Mouse (Mus musculus) CH12.LX (cell line): ENCODE measurements around the gene Nol3. TPM values are rescaled to one million over a fixed set of nuclear protein-coding genes. Genes with fewer than 3 reads are reported as not detected.

Source experiments
- DNase-seq: peaks from one replicate; pipeline ENCODE4 v3.0.0-alpha.2; 2013; ENCODE audit errors: extremely low read depth
- H3K27ac ChIP-seq: 2 replicates; pipeline ENCODE4 v1.5.1; 2012; ENCODE audit warnings: low read depth, mild to moderate bottlenecking, control low read depth, moderate library complexity; ENCODE audit not compliant: insufficient read depth
- H3K27me3 ChIP-seq: replicated peaks from 2 replicates; pipeline ENCODE3; 2012; ENCODE audit warnings: inconsistent platforms
- H3K36me3 ChIP-seq, 2 experiments: replicated peaks in 1 of 2; 2 replicates each; pipeline versions ENCODE3 to v1.6.1; 2012; ENCODE audit warnings: inconsistent platforms in 1 of 2, low read length in 1 of 2, mild to moderate bottlenecking in 1 of 2, mixed read lengths in 1 of 2, moderate library complexity in 1 of 2; ENCODE audit not compliant: control insufficient read depth in 1 of 2, insufficient read depth in 1 of 2
- H3K4me1 ChIP-seq, 2 experiments: 2 replicates each; pipeline ENCODE4 v1.6.1; 2012; ENCODE audit warnings: inconsistent platforms in 1 of 2, moderate library complexity in 1 of 2; ENCODE audit not compliant: insufficient read depth in 2 of 2, control insufficient read depth in 1 of 2
- H3K4me2 ChIP-seq: 2 replicates; pipeline ENCODE4 v1.6.1; 2012; ENCODE audit warnings: low read depth, mild to moderate bottlenecking, control low read depth; ENCODE audit not compliant: poor library complexity, insufficient read depth, severe bottlenecking
- H3K4me3 ChIP-seq, 3 experiments: fragments of 150-350 bp in 1 of 3; sonication (generic) in 1 of 3; replicated peaks in 1 of 3; 2 replicates each; pipeline versions ENCODE3 to v1.5.1; 2011 to 2012; ENCODE audit warnings: low read depth in 2 of 3, low read length in 2 of 3, mild to moderate bottlenecking in 2 of 3, moderate library complexity in 2 of 3, control low read depth in 1 of 3, improper control_type of control experiment in 1 of 3, inconsistent platforms in 1 of 3, mixed read lengths in 1 of 3; ENCODE audit not compliant: poor library complexity in 1 of 3
- H3K79me2 ChIP-seq: replicated peaks from 2 replicates; pipeline ENCODE4 v1.6.1; 2012; ENCODE audit warnings: mild to moderate bottlenecking, moderate library complexity; ENCODE audit not compliant: control insufficient read depth, poor library complexity, insufficient read depth, severe bottlenecking; ENCODE audit errors: extremely low read depth
- H3K9ac ChIP-seq: 2 replicates; pipeline ENCODE4 v1.6.1; 2012; ENCODE audit warnings: low read depth, mild to moderate bottlenecking, control low read depth, moderate library complexity; ENCODE audit not compliant: insufficient read depth
- H3K9me3 ChIP-seq: replicated peaks from 2 replicates; pipeline ENCODE3; 2012; ENCODE audit warnings: low read length, inconsistent platforms, mixed read lengths
- BHLHE40 ChIP-seq: IDR thresholded peaks from 2 replicates; pipeline ENCODE4 v1.6.1; 2011; ENCODE audit warnings: mild to moderate bottlenecking, low read depth, low read length, improper control_type of control experiment
- CHD2 ChIP-seq: IDR thresholded peaks from 2 replicates; pipeline ENCODE4 v1.6.1; 2011; ENCODE audit warnings: low read length, improper control_type of control experiment
- CTCF ChIP-seq, 2 experiments: IDR thresholded peaks in 1 of 2; conservative IDR thresholded peaks in 1 of 2; 2 replicates each; pipeline ENCODE4 v1.5.1; 2011 to 2012; ENCODE audit warnings: low read depth in 2 of 2, low read length in 2 of 2, improper control_type of control experiment in 1 of 2, inconsistent platforms in 1 of 2, mild to moderate bottlenecking in 1 of 2, moderate library complexity in 1 of 2
- E2F4 ChIP-seq: IDR thresholded peaks from 2 replicates; pipeline ENCODE4 v1.6.1; 2011; ENCODE audit warnings: low read depth, low read length, improper control_type of control experiment; ENCODE audit not compliant: insufficient replicate concordance
- ELF1 ChIP-seq: IDR thresholded peaks from 2 replicates; pipeline ENCODE4 v1.6.1; 2014; ENCODE audit warnings: low read depth, mild to moderate bottlenecking, inconsistent platforms, low read length, improper control_type of control experiment
- ETS1 ChIP-seq: conservative IDR thresholded peaks from 2 replicates; pipeline ENCODE4 v1.6.1; 2012; ENCODE audit warnings: low read depth, mild to moderate bottlenecking, inconsistent platforms, low read length, improper control_type of control experiment, moderate library complexity
- IRF4 ChIP-seq: IDR thresholded peaks from 2 replicates; pipeline ENCODE4 v1.6.1; 2014; ENCODE audit warnings: low read depth, mild to moderate bottlenecking, inconsistent platforms, low read length, improper control_type of control experiment
- JUN ChIP-seq: IDR thresholded peaks from 2 replicates; pipeline ENCODE4 v1.6.1; 2011; ENCODE audit warnings: low read depth, mild to moderate bottlenecking, low read length, improper control_type of control experiment, moderate library complexity; ENCODE audit not compliant: insufficient read depth
- JUND ChIP-seq: conservative IDR thresholded peaks from 2 replicates; pipeline ENCODE4 v1.6.1; 2011; ENCODE audit warnings: low read depth, low read length, improper control_type of control experiment
- MAFK ChIP-seq: IDR thresholded peaks from 2 replicates; pipeline ENCODE4 v1.6.1; 2011; ENCODE audit warnings: low read length, improper control_type of control experiment; ENCODE audit not compliant: insufficient replicate concordance
- MAZ ChIP-seq: IDR thresholded peaks from 2 replicates; pipeline ENCODE4 v1.6.1; 2012; ENCODE audit warnings: low read depth, mild to moderate bottlenecking, inconsistent platforms, low read length, improper control_type of control experiment, moderate library complexity
- MEF2A ChIP-seq: IDR thresholded peaks from 2 replicates; pipeline ENCODE4 v1.6.1; 2014; ENCODE audit warnings: low read depth, mild to moderate bottlenecking, inconsistent platforms, low read length, improper control_type of control experiment, borderline replicate concordance
- MXI1 ChIP-seq: IDR thresholded peaks from 2 replicates; pipeline ENCODE4 v1.6.1; 2011; ENCODE audit warnings: mild to moderate bottlenecking, low read depth, low read length, improper control_type of control experiment
- MYC ChIP-seq: IDR thresholded peaks from 2 replicates; pipeline ENCODE4 v1.6.1; 2011; ENCODE audit warnings: low read depth, mild to moderate bottlenecking, improper control_type of control experiment, low read length
- NELFE ChIP-seq: IDR thresholded peaks from 2 replicates; pipeline ENCODE4 v1.6.1; 2011; ENCODE audit warnings: low read depth, low read length, improper control_type of control experiment
- NRF1 ChIP-seq: IDR thresholded peaks from 2 replicates; pipeline ENCODE4 v1.6.1; 2014; ENCODE audit warnings: low read depth, mild to moderate bottlenecking, inconsistent platforms, low read length, improper control_type of control experiment, moderate library complexity
- PAX5 ChIP-seq: IDR thresholded peaks from 2 replicates; pipeline ENCODE4 v1.6.1; 2012; ENCODE audit warnings: low read length, inconsistent platforms, mixed read lengths
- POLR2A ChIP-seq: IDR thresholded peaks from 2 replicates; pipeline ENCODE4 v1.6.1; 2011; ENCODE audit warnings: low read depth, mild to moderate bottlenecking, improper control_type of control experiment, low read length
- POLR2AphosphoS2 ChIP-seq: IDR thresholded peaks from 2 replicates; pipeline ENCODE4 v1.6.1; 2011; ENCODE audit warnings: low read depth, low read length, improper control_type of control experiment
- RAD21 ChIP-seq: IDR thresholded peaks from 2 replicates; pipeline ENCODE4 v1.6.1; 2011; ENCODE audit warnings: low read depth, mild to moderate bottlenecking, low read length, improper control_type of control experiment, moderate library complexity
- RCOR1 ChIP-seq: conservative IDR thresholded peaks from 2 replicates; pipeline ENCODE4 v1.6.1; 2012; ENCODE audit warnings: low read depth, mild to moderate bottlenecking, inconsistent platforms, low read length, improper control_type of control experiment
- SIN3A ChIP-seq: IDR thresholded peaks from 2 replicates; pipeline ENCODE4 v1.6.1; 2012; ENCODE audit warnings: low read length, improper control_type of control experiment, inconsistent platforms
- SMC3 ChIP-seq: IDR thresholded peaks from 2 replicates; pipeline ENCODE4 v1.6.1; 2011; ENCODE audit warnings: low read depth, low read length, improper control_type of control experiment
- TBP ChIP-seq: conservative IDR thresholded peaks from 2 replicates; pipeline ENCODE4 v1.6.1; 2011; ENCODE audit warnings: low read depth, low read length, improper control_type of control experiment
- TCF12 ChIP-seq: IDR thresholded peaks from 2 replicates; pipeline ENCODE4 v1.6.1; 2014; ENCODE audit warnings: low read depth, mild to moderate bottlenecking, inconsistent platforms, low read length, improper control_type of control experiment
- UBTF ChIP-seq: IDR thresholded peaks from 2 replicates; pipeline ENCODE4 v1.6.1; 2012; ENCODE audit warnings: low read depth, mild to moderate bottlenecking, inconsistent platforms, low read length, improper control_type of control experiment, moderate library complexity
- USF1 ChIP-seq: IDR thresholded peaks from 2 replicates; pipeline ENCODE4 v1.6.1; 2014; ENCODE audit warnings: low read depth, mild to moderate bottlenecking, inconsistent platforms, low read length, improper control_type of control experiment
- USF2 ChIP-seq: conservative IDR thresholded peaks from 2 replicates; pipeline ENCODE4 v1.6.1; 2011; ENCODE audit warnings: low read depth, low read length, improper control_type of control experiment
- ZC3H11A ChIP-seq: IDR thresholded peaks from 2 replicates; pipeline ENCODE4 v1.6.1; 2012; ENCODE audit warnings: low read depth, mild to moderate bottlenecking, inconsistent platforms, low read length, improper control_type of control experiment
- ZKSCAN1 ChIP-seq: IDR thresholded peaks from 2 replicates; pipeline ENCODE4 v1.6.1; 2012; ENCODE audit warnings: low read depth, inconsistent platforms, low read length, improper control_type of control experiment, borderline replicate concordance
- ZMIZ1 ChIP-seq: IDR thresholded peaks from 2 replicates; pipeline ENCODE4 v1.6.1; 2012; ENCODE audit warnings: low read depth, mild to moderate bottlenecking, inconsistent platforms, low read length, improper control_type of control experiment
- dilution Hi-C: fragments of 300-500 bp; cut with MboI; formaldehyde crosslinking; loops from 2 replicates; pipeline ENCODE4 v1.14.3; 2020; ENCODE audit warnings: low sequenced_read_pairs; ENCODE audit not compliant: extremely low pct_unique_long_range_greater_than_20kb, extremely low pct_ligation_motif_present
- in situ Hi-C: fragments of 300-500 bp; cut with MboI; formaldehyde crosslinking; loops from 3 replicates; pipeline ENCODE4 v1.14.3; 2019; ENCODE audit warnings: low sequenced_read_pairs, low pct_ligation_motif_present, low pct_unique_long_range_greater_than_20kb, mixed read lengths
- polyA plus RNA-seq: library from polyadenylated mRNA; unstranded; fragments of >175 nt; gene quantifications from 2 replicates; pipeline ENCODE4 v1.2.1, GENCODE M21; 2012; ENCODE audit warnings: low read depth; ENCODE audit not compliant: insufficient read length
- total RNA-seq, 2 experiments: library from RNA; depleted of rRNA; stranded (reverse); fragments of 300-350 nt in 1 of 2; fragments of >200 nt in 1 of 2; gene quantifications; 2 replicates each; pipeline ENCODE4 v1.2.3; 2012 to 2014

The Nol3 gene
- total and polyA plus RNA-seq, 3 experiments, result 0.31 to 0.34 TPM; not detected in 1

- H3K79me2 ChIP-seq, result peaks cover 14% of the 10 kb centered on the region
- H3K4me1 ChIP-seq, result peaks cover 3 to 22% of the 10 kb centered on the region in 2 experiments
- in situ Hi-C loops, result no loop called here
- no peaks in the 10 kb centered on the region for H3K27me3 ChIP-seq
- dilution Hi-C loops, result no loop called here
- peaks cover 42 to 50% of the 10 kb centered on the region in 2 experiments for H3K36me3 ChIP-seq
- TF ChIP-seq CHD2 (peak; percentile 71; the same call in 1 of the 2 replicates), SMC3 (no peak), ZMIZ1 (no peak)
- peak overlapping the region; percentile 75 for H3K9ac ChIP-seq
- peak overlapping the region; percentile 75 to 95 (median 84) for H3K4me3 ChIP-seq
- H3K9me3 ChIP-seq, result no peaks in the 10 kb centered on the region
- DNase-seq, result peak; percentile 27
- peak overlapping the region; percentile 11; the same call in 1 of the 2 replicates for H3K27ac ChIP-seq
- peak overlapping the region; percentile 85 for H3K4me2 ChIP-seq
Measured at GRCm38 (mm10) chr8:105325641-105326093, 49.7 kb downstream of the Nol3 start.

- no peaks in the 10 kb centered on the region for H3K27me3 ChIP-seq
- peak within 1 kb of the TSS; percentile 84 for H3K9ac ChIP-seq
- peaks cover 3 to 22% of the 10 kb centered on the region in 2 experiments for H3K4me1 ChIP-seq
- in situ Hi-C loops (no loop called here), dilution Hi-C loops (no loop called here)
- peak within 1 kb of the TSS; percentile 58 for H3K27ac ChIP-seq
- peaks cover 14% of the 10 kb centered on the region for H3K79me2 ChIP-seq
- peak within 1 kb of the TSS; percentile 85 for H3K4me2 ChIP-seq
- H3K4me3 ChIP-seq, result peak within 1 kb of the TSS; percentile 75 to 95 (median 84)
- H3K9me3 ChIP-seq, result no peaks in the 10 kb centered on the region
- peak; percentile 98 for DNase-seq
- H3K36me3 ChIP-seq, result peaks cover 43 to 55% of the 10 kb centered on the region in 2 experiments
- TF ChIP-seq IRF4, result 0 out of 2 replicates have a peak, but pooled peaks have one; percentile 43
- TF ChIP-seq CHD2, result no peak; the same call in 1 of the 2 replicates
- TF ChIP-seq MEF2A, result 0 out of 2 replicates have a peak, but pooled peaks have one; percentile 40
- peak; percentile 55; the same call in 1 of the 2 replicates for TF ChIP-seq NRF1
- TF ChIP-seq USF1, result no peak
- peak; percentile 97 for TF ChIP-seq POLR2A
- TF ChIP-seq JUN, result no peak
- TF ChIP-seq RAD21, result peak; percentile 10; the same call in 1 of the 2 replicates
- TF ChIP-seq BHLHE40, result peak; percentile 56; the same call in 1 of the 2 replicates
- TF ChIP-seq ELF1, result peak; percentile 97
- peak; percentile 94 for TF ChIP-seq NELFE
- peak; percentile 85; the same call in 1 of the 2 replicates for TF ChIP-seq POLR2AphosphoS2
- peak; percentile 88 for TF ChIP-seq TBP
- no peak for TF ChIP-seq RCOR1
- no peak for TF ChIP-seq USF2
- TF ChIP-seq JUND, result no peak
- TF ChIP-seq SMC3, result peak; percentile 39
- no peak for TF ChIP-seq ETS1
- TF ChIP-seq MAFK, result no peak
- peak; percentile 80 for TF ChIP-seq MYC
- no peak for TF ChIP-seq ZC3H11A
- peak; percentile 96 for TF ChIP-seq TCF12
- peak in 1 of 2 experiments; percentile 64; a peak in 2 of 4 replicates for TF ChIP-seq CTCF (conservative IDR thresholded peaks at IDR 0.05 in 1 of 2, IDR thresholded peaks at IDR 0.05 in 1 of 2; ENCODE audit: low read depth in 2 of 2, low read length in 2 of 2)
- TF ChIP-seq SIN3A, result peak; percentile 88
- no peak for TF ChIP-seq PAX5
- peak; percentile 74 for TF ChIP-seq MXI1
- TF ChIP-seq ZKSCAN1, result no peak
- no peak for TF ChIP-seq E2F4
- no peak for TF ChIP-seq MAZ
- peak; percentile 69; the same call in 1 of the 2 replicates for TF ChIP-seq UBTF
Measured at GRCm38 (mm10) chr8:105326141-105326672, 50.3 kb downstream of the Nol3 start, which contains the start of the genes Lrrc29 and Tmem208. Lrrc29 (minus strand) TSS chr8:105326278. Tmem208 (plus strand) TSS chr8:105326354.
